Mouse (Mus musculus) CH12.LX (cell line): Measurements from ENCODE around the gene Wnt6. TPM values are rescaled to one million over a fixed set of nuclear protein-coding genes. Genes with fewer than 3 reads are reported as not detected.

ENCODE experiments used
- DNase-seq: peaks from one replicate; pipeline ENCODE4 v3.0.0-alpha.2; 2013; ENCODE audit errors: extremely low read depth
- H3K27ac ChIP-seq: 2 replicates; pipeline ENCODE4 v1.5.1; 2012; ENCODE audit warnings: low read depth, mild to moderate bottlenecking, control low read depth, moderate library complexity; ENCODE audit not compliant: insufficient read depth
- H3K27me3 ChIP-seq: replicated peaks from 2 replicates; pipeline ENCODE3; 2012; ENCODE audit warnings: inconsistent platforms
- H3K36me3 ChIP-seq, 2 experiments: replicated peaks in 1 of 2; 2 replicates each; pipeline versions ENCODE3 to v1.6.1; 2012; ENCODE audit warnings: inconsistent platforms in 1 of 2, low read length in 1 of 2, mild to moderate bottlenecking in 1 of 2, mixed read lengths in 1 of 2, moderate library complexity in 1 of 2; ENCODE audit not compliant: control insufficient read depth in 1 of 2, insufficient read depth in 1 of 2
- H3K4me1 ChIP-seq, 2 experiments: 2 replicates each; pipeline ENCODE4 v1.6.1; 2012; ENCODE audit warnings: inconsistent platforms in 1 of 2, moderate library complexity in 1 of 2; ENCODE audit not compliant: insufficient read depth in 2 of 2, control insufficient read depth in 1 of 2
- H3K4me2 ChIP-seq: 2 replicates; pipeline ENCODE4 v1.6.1; 2012; ENCODE audit warnings: low read depth, mild to moderate bottlenecking, control low read depth; ENCODE audit not compliant: poor library complexity, insufficient read depth, severe bottlenecking
- H3K4me3 ChIP-seq, 3 experiments: fragments of 150-350 bp in 1 of 3; sonication (generic) in 1 of 3; replicated peaks in 1 of 3; 2 replicates each; pipeline versions ENCODE3 to v1.5.1; 2011 to 2012; ENCODE audit warnings: low read depth in 2 of 3, low read length in 2 of 3, mild to moderate bottlenecking in 2 of 3, moderate library complexity in 2 of 3, control low read depth in 1 of 3, improper control_type of control experiment in 1 of 3, inconsistent platforms in 1 of 3, mixed read lengths in 1 of 3; ENCODE audit not compliant: poor library complexity in 1 of 3
- H3K79me2 ChIP-seq: replicated peaks from 2 replicates; pipeline ENCODE4 v1.6.1; 2012; ENCODE audit warnings: mild to moderate bottlenecking, moderate library complexity; ENCODE audit not compliant: control insufficient read depth, poor library complexity, insufficient read depth, severe bottlenecking; ENCODE audit errors: extremely low read depth
- H3K9ac ChIP-seq: 2 replicates; pipeline ENCODE4 v1.6.1; 2012; ENCODE audit warnings: low read depth, mild to moderate bottlenecking, control low read depth, moderate library complexity; ENCODE audit not compliant: insufficient read depth
- H3K9me3 ChIP-seq: replicated peaks from 2 replicates; pipeline ENCODE3; 2012; ENCODE audit warnings: low read length, inconsistent platforms, mixed read lengths
- CHD1 ChIP-seq: IDR thresholded peaks from 2 replicates; pipeline ENCODE4 v1.6.1; 2012; ENCODE audit warnings: low read depth, low read length, improper control_type of control experiment, inconsistent platforms
- CHD2 ChIP-seq: IDR thresholded peaks from 2 replicates; pipeline ENCODE4 v1.6.1; 2011; ENCODE audit warnings: low read length, improper control_type of control experiment
- ELF1 ChIP-seq: IDR thresholded peaks from 2 replicates; pipeline ENCODE4 v1.6.1; 2014; ENCODE audit warnings: low read depth, mild to moderate bottlenecking, inconsistent platforms, low read length, improper control_type of control experiment
- ETS1 ChIP-seq: conservative IDR thresholded peaks from 2 replicates; pipeline ENCODE4 v1.6.1; 2012; ENCODE audit warnings: low read depth, mild to moderate bottlenecking, inconsistent platforms, low read length, improper control_type of control experiment, moderate library complexity
- GABPA ChIP-seq: IDR thresholded peaks from 2 replicates; pipeline ENCODE4 v1.6.1; 2012; ENCODE audit warnings: low read depth, low read length, improper control_type of control experiment, inconsistent platforms; ENCODE audit not compliant: insufficient replicate concordance
- HCFC1 ChIP-seq: IDR thresholded peaks from 2 replicates; pipeline ENCODE4 v1.6.1; 2012; ENCODE audit warnings: low read depth, mild to moderate bottlenecking, inconsistent platforms, low read length, improper control_type of control experiment
- IRF4 ChIP-seq: IDR thresholded peaks from 2 replicates; pipeline ENCODE4 v1.6.1; 2014; ENCODE audit warnings: low read depth, mild to moderate bottlenecking, inconsistent platforms, low read length, improper control_type of control experiment
- JUN ChIP-seq: IDR thresholded peaks from 2 replicates; pipeline ENCODE4 v1.6.1; 2011; ENCODE audit warnings: low read depth, mild to moderate bottlenecking, low read length, improper control_type of control experiment, moderate library complexity; ENCODE audit not compliant: insufficient read depth
- JUND ChIP-seq: conservative IDR thresholded peaks from 2 replicates; pipeline ENCODE4 v1.6.1; 2011; ENCODE audit warnings: low read depth, low read length, improper control_type of control experiment
- MXI1 ChIP-seq: IDR thresholded peaks from 2 replicates; pipeline ENCODE4 v1.6.1; 2011; ENCODE audit warnings: mild to moderate bottlenecking, low read depth, low read length, improper control_type of control experiment
- MYC ChIP-seq: IDR thresholded peaks from 2 replicates; pipeline ENCODE4 v1.6.1; 2011; ENCODE audit warnings: low read depth, mild to moderate bottlenecking, improper control_type of control experiment, low read length
- POLR2AphosphoS2 ChIP-seq: IDR thresholded peaks from 2 replicates; pipeline ENCODE4 v1.6.1; 2011; ENCODE audit warnings: low read depth, low read length, improper control_type of control experiment
- RAD21 ChIP-seq: IDR thresholded peaks from 2 replicates; pipeline ENCODE4 v1.6.1; 2011; ENCODE audit warnings: low read depth, mild to moderate bottlenecking, low read length, improper control_type of control experiment, moderate library complexity
- RCOR1 ChIP-seq: conservative IDR thresholded peaks from 2 replicates; pipeline ENCODE4 v1.6.1; 2012; ENCODE audit warnings: low read depth, mild to moderate bottlenecking, inconsistent platforms, low read length, improper control_type of control experiment
- SIN3A ChIP-seq: IDR thresholded peaks from 2 replicates; pipeline ENCODE4 v1.6.1; 2012; ENCODE audit warnings: low read length, improper control_type of control experiment, inconsistent platforms
- TCF12 ChIP-seq: IDR thresholded peaks from 2 replicates; pipeline ENCODE4 v1.6.1; 2014; ENCODE audit warnings: low read depth, mild to moderate bottlenecking, inconsistent platforms, low read length, improper control_type of control experiment
- ZKSCAN1 ChIP-seq: IDR thresholded peaks from 2 replicates; pipeline ENCODE4 v1.6.1; 2012; ENCODE audit warnings: low read depth, inconsistent platforms, low read length, improper control_type of control experiment, borderline replicate concordance
- ZMIZ1 ChIP-seq: IDR thresholded peaks from 2 replicates; pipeline ENCODE4 v1.6.1; 2012; ENCODE audit warnings: low read depth, mild to moderate bottlenecking, inconsistent platforms, low read length, improper control_type of control experiment
- dilution Hi-C: fragments of 300-500 bp; cut with MboI; formaldehyde crosslinking; loops from 2 replicates; pipeline ENCODE4 v1.14.3; 2020; ENCODE audit warnings: low sequenced_read_pairs; ENCODE audit not compliant: extremely low pct_unique_long_range_greater_than_20kb, extremely low pct_ligation_motif_present
- in situ Hi-C: fragments of 300-500 bp; cut with MboI; formaldehyde crosslinking; loops from 3 replicates; pipeline ENCODE4 v1.14.3; 2019; ENCODE audit warnings: low sequenced_read_pairs, low pct_ligation_motif_present, low pct_unique_long_range_greater_than_20kb, mixed read lengths
- polyA plus RNA-seq: library from polyadenylated mRNA; unstranded; fragments of >175 nt; gene quantifications from 2 replicates; pipeline ENCODE4 v1.2.1, GENCODE M21; 2012; ENCODE audit warnings: low read depth; ENCODE audit not compliant: insufficient read length
- total RNA-seq, 2 experiments: library from RNA; depleted of rRNA; stranded (reverse); fragments of 300-350 nt in 1 of 2; fragments of >200 nt in 1 of 2; gene quantifications; 2 replicates each; pipeline ENCODE4 v1.2.3; 2012 to 2014

Wnt6 gene
- total and polyA plus RNA-seq, 3 experiments, result 0.67 to 3.4 (median 1.7) TPM

DNA sequence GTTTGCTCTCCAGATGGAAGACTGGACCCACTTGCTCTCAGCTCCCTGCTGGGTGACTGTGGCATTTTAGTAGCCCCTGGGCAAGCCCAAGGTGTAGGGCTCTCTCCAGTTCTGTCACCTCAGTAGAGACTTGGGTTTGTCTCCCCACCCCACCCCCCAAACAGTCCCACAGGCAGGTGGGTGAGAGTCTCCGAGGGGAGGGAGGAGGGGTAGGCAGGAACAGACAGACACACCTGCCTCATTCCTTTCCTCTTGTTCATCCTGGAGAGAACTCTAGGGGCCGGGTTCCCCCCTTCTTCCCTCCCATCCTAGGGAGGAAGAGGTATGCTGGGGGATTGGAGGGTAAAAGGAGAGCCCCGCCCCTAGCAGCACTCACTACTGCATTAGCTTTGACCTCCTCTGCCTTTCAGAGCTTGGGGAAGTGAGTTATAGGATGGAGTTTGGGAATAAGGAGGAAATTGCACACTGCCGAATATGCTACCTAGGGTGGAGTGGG lies 33.7 kb downstream of the Wnt6 start (continued):
- TF ChIP-seq TCF12 (peak; percentile 58; the same call in 1 of the 2 replicates), MYC (no peak), MXI1 (no peak), JUND (no peak), IRF4 (no peak), ETS1 (no peak)

DNA sequence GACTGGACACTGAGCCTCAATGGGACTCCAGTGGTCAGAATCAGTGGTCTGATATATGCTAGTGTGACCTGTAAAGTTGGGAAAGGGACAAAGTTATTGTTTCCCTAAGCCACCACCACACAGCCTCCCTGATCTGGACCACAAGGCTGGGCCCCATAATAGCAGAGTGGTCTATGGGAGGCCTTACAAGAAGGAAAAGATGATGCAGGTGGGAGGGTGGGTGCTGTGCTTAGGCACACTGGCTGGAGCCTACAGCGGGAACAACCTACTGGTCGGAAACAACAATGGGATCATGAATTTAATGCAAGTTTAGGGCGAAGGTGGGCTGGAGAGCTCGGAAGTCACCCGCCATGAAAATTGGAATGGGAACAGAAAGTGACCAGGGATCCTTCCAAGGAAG lies 34.2 kb downstream of the Wnt6 start:
- peaks cover 7% of the 10 kb centered on the region; the same call in 1 of the 2 replicates for H3K79me2 ChIP-seq
- dilution Hi-C loops (no loop called here), in situ Hi-C loops (loop anchor here (5.0 kb wide), 1 partner anchor 34 kb away; the partner anchor contains the start of gene Wnt6)
- TF ChIP-seq CHD2 (no peak; the same call in 1 of the 2 replicates), MXI1 (no peak), CHD1 (0 out of 2 replicates have a peak, but pooled peaks have one; percentile 82), ELF1 (no peak), JUND (no peak), ZKSCAN1 (no peak), RAD21 (no peak), IRF4 (0 out of 2 replicates have a peak, but pooled peaks have one; percentile 33), TCF12 (no peak), ZMIZ1 (0 out of 2 replicates have a peak, but pooled peaks have one; percentile 24), HCFC1 (no peak), POLR2AphosphoS2 (no peak; the same call in 1 of the 2 replicates), GABPA (no peak), SIN3A (0 out of 2 replicates have a peak, but pooled peaks have one; percentile 41), JUN (no peak), RCOR1 (0 out of 2 replicates have a peak, but pooled peaks have one; percentile 49), ETS1 (no peak)
- DNase-seq, result no peak
- H3K9me3 ChIP-seq, result no peaks in the 10 kb centered on the region
- H3K9ac ChIP-seq, result no peak overlapping the region
- H3K4me2 ChIP-seq, result peak overlapping the region; percentile 17; the same call in 1 of the 2 replicates
- peaks cover 29 to 84% of the 10 kb centered on the region in 2 experiments for H3K4me1 ChIP-seq
- H3K36me3 ChIP-seq, result peaks cover 0 to 39% of the 10 kb centered on the region in 2 experiments
- no peak overlapping the region for H3K4me3 ChIP-seq
- H3K27me3 ChIP-seq, result no peaks in the 10 kb centered on the region
- peak overlapping the region; percentile 70 for H3K27ac ChIP-seq
